Mouse (Mus musculus) liver, embryonic 14.5 days (tissue): ENCODE data around the gene Psmd9. TPM values are rescaled to one million over a fixed set of nuclear protein-coding genes. Genes with fewer than 3 reads are reported as not detected.

ENCODE experiments used
- ATAC-seq: fragments of 200-750 bp; cut with Nextera tagmentation; 2 replicates; pipeline ENCODE4 v1.8.0; 2017; ENCODE audit warnings: moderate number of reproducible peaks, mild to moderate bottlenecking, moderate library complexity; ENCODE audit not compliant: insufficient read depth
- DNase-seq, 3 experiments: peaks; one replicate each; pipeline ENCODE4 v3.0.0-alpha.2; 2012 to 2013; ENCODE audit warnings: low read depth in 3 of 3, low spot score in 3 of 3
- H3K27ac ChIP-seq: fragments of 300-500 bp; sonication (generic); 2 replicates; pipeline ENCODE4 v1.5.1; 2014; ENCODE audit warnings: moderate library complexity, mild to moderate bottlenecking, control low read depth, inconsistent platforms
- H3K27me3 ChIP-seq: fragments of 300-500 bp; sonication (generic); 2 replicates; pipeline ENCODE4 v1.6.1; 2014; ENCODE audit warnings: mild to moderate bottlenecking, low read length, moderate library complexity; ENCODE audit not compliant: control insufficient read depth, insufficient read depth
- H3K36me3 ChIP-seq: fragments of 300-500 bp; sonication (generic); replicated peaks from 2 replicates; pipeline ENCODE4 v1.6.1; 2014; ENCODE audit warnings: low read depth; ENCODE audit not compliant: control insufficient read depth, insufficient read depth
- H3K4me1 ChIP-seq, 2 experiments: fragments of 200-500 bp in 1 of 2; fragments of 300-500 bp in 1 of 2; sonication (generic) in 1 of 2; replicated peaks; 2 replicates each; pipeline ENCODE4 v1.6.1; 2012 to 2014; ENCODE audit warnings: antibody characterized with exemption in 1 of 2, inconsistent platforms in 1 of 2, low read length in 1 of 2; ENCODE audit not compliant: control insufficient read depth in 2 of 2, insufficient read depth in 2 of 2
- H3K4me2 ChIP-seq: fragments of 300-500 bp; sonication (generic); 2 replicates; pipeline ENCODE4 v1.6.1; 2014; ENCODE audit warnings: low read depth, mild to moderate bottlenecking, control low read depth, moderate library complexity
- H3K4me3 ChIP-seq, 2 experiments: fragments of 200-500 bp in 1 of 2; fragments of 300-500 bp in 1 of 2; sonication (generic) in 1 of 2; 2 replicates each; pipeline ENCODE4 v1.5.1; 2012 to 2014; ENCODE audit warnings: low read depth in 2 of 2, low read length in 2 of 2, mild to moderate bottlenecking in 2 of 2, control low read depth in 1 of 2, inconsistent platforms in 1 of 2, moderate library complexity in 1 of 2; ENCODE audit not compliant: insufficient read depth in 1 of 2
- H3K9ac ChIP-seq: fragments of 300-500 bp; sonication (generic); replicated peaks from 2 replicates; pipeline ENCODE4 v1.6.1; 2014; ENCODE audit warnings: mild to moderate bottlenecking, control low read depth, moderate library complexity
- H3K9me3 ChIP-seq: fragments of 300-500 bp; sonication (generic); 2 replicates; pipeline ENCODE4 v1.6.1; 2016; ENCODE audit warnings: low read length, mixed read lengths; ENCODE audit not compliant: control insufficient read depth
- CTCF ChIP-seq: IDR thresholded peaks from 2 replicates; pipeline ENCODE4 v1.5.1; 2016; ENCODE audit warnings: antibody characterized with exemption, low read depth, control low read depth
- EP300 ChIP-seq: IDR thresholded peaks from 2 replicates; pipeline ENCODE4 v1.6.1; 2016; ENCODE audit warnings: antibody characterized with exemption, low read depth
- WGBS: fragments of 180-500 bp; shearing (Covaris S2); extraction: QIAGEN DNeasy Blood & Tissue Kit; methylation state at CpG from one replicate; pipeline ENCODE4 v1.1.7; 2014; ENCODE audit not compliant: insufficient replicate concordance; 5-methylcytosine and 5-hydroxymethylcytosine counted together
- polyA plus RNA-seq, 2 experiments: library from polyadenylated mRNA; depleted of rRNA in 1 of 2; stranded (reverse) in 1 of 2; unstranded in 1 of 2; fragments of >200 nt; fragmentation: Nextera tagmentation in 1 of 2; extraction: Ambion mirVana in 1 of 2; gene quantifications; 2 replicates each; pipeline versions ENCODE4 v1.2.1 to v1.2.3; 2012 to 2014

Psmd9 gene
- polyA plus RNA-seq, 2 experiments, result 26.6 to 51.4 TPM

GRCm38 (mm10) chr5:123170365-123170764 lies 1.2 kb downstream of the Psmd9 start:
- no peak overlapping the region for H3K4me3 ChIP-seq
- H3K9ac ChIP-seq, result no peak overlapping the region
- no peaks in the 10 kb centered on the region for H3K9me3 ChIP-seq
- H3K4me2 ChIP-seq, result no peak overlapping the region
- ATAC-seq (no peak), DNase-seq (no peak)
- WGBS, result 77% methylated on average over 9 of the region's 9 CpGs
- no peak for TF ChIP-seq EP300
- no peak for TF ChIP-seq CTCF
- peaks cover 15% of the 10 kb centered on the region for H3K36me3 ChIP-seq
- H3K27ac ChIP-seq, result no peak overlapping the region
- no peaks in the 10 kb centered on the region for H3K27me3 ChIP-seq
- peaks cover 4 to 5% of the 10 kb centered on the region in 2 experiments; a peak in 2 of 4 replicates for H3K4me1 ChIP-seq

- Histone ChIP-seq H3K4me1 (peaks cover 4 to 5% of the 10 kb centered on the region in 2 experiments; a peak in 2 of 4 replicates), H3K9ac (peak overlapping the region; percentile 4; the same call in 1 of the 2 replicates), H3K36me3 (peaks cover 2% of the 10 kb centered on the region), H3K4me2 (peak overlapping the region; percentile 51), H3K9me3 (no peaks in the 10 kb centered on the region), H3K27ac (peak overlapping the region; percentile 32), H3K4me3 (peak overlapping the region; percentile 14 to 19; a peak in 3 of 4 replicates), H3K27me3 (no peaks in the 10 kb centered on the region)
- TF ChIP-seq CTCF, result peak; percentile 100
- no peak for TF ChIP-seq EP300
- ATAC-seq (peak; percentile 91), DNase-seq (peak; percentile 74 to 86 (median 79))
- WGBS, result 17% methylated on average over 22 of the region's 22 CpGs
These were observed 2.6 kb downstream of the Psmd9 start for GRCm38 (mm10) chr5:123171646-123172350.

GRCm38 (mm10) chr5:123178792-123179191 lies 9.6 kb downstream of the Psmd9 start:
- TF ChIP-seq EP300 (no peak), CTCF (no peak)
- no peaks in the 10 kb centered on the region for H3K9me3 ChIP-seq
- H3K27ac ChIP-seq, result no peak overlapping the region
- H3K9ac ChIP-seq, result no peak overlapping the region
- no peaks in the 10 kb centered on the region; a peak in 1 of 4 replicates for H3K4me1 ChIP-seq
- H3K27me3 ChIP-seq, result no peaks in the 10 kb centered on the region
- WGBS, result 77% methylated on average over 5 of the region's 5 CpGs
- no peak for DNase-seq
- no peak overlapping the region for H3K4me3 ChIP-seq
- no peak overlapping the region for H3K4me2 ChIP-seq
- ATAC-seq, result no peak
- H3K36me3 ChIP-seq, result no peaks in the 10 kb centered on the region

- ATAC-seq (no peak), DNase-seq (no peak)
- H3K27me3 ChIP-seq, result no peaks in the 10 kb centered on the region
- WGBS, result 79% methylated on average over 15 of the region's 15 CpGs
- no peaks in the 10 kb centered on the region for H3K9me3 ChIP-seq
- H3K4me2 ChIP-seq, result no peak overlapping the region; the same call in 1 of the 2 replicates
- H3K27ac ChIP-seq, result no peak overlapping the region
- H3K9ac ChIP-seq, result no peak overlapping the region
- no peaks in the 10 kb centered on the region; a peak in 1 of 4 replicates for H3K4me1 ChIP-seq
- TF ChIP-seq EP300 (no peak), CTCF (no peak)
- H3K4me3 ChIP-seq, result no peak overlapping the region
- H3K36me3 ChIP-seq, result no peaks in the 10 kb centered on the region
These were observed 11.2 kb downstream of the Psmd9 start for GRCm38 (mm10) chr5:123180390-123180789.

- no peak for TF ChIP-seq EP300
- no peak for TF ChIP-seq CTCF
- H3K36me3 ChIP-seq, result no peaks in the 10 kb centered on the region
- H3K9me3 ChIP-seq, result no peaks in the 10 kb centered on the region
- WGBS, result 69% methylated on average over 6 of the region's 6 CpGs
- H3K4me2 ChIP-seq, result peak overlapping the region; percentile 16
- H3K27me3 ChIP-seq, result no peaks in the 10 kb centered on the region; the same call in 1 of the 2 replicates
- peak; percentile 57; the same call in 1 of the 2 replicates for ATAC-seq
- H3K9ac ChIP-seq, result 0 out of 2 replicates have a peak overlapping the region, but pooled peaks have one; percentile 13
- H3K4me3 ChIP-seq, result 0 out of 4 replicates have a peak overlapping the region, but pooled peaks of 1 of the 2 experiments have one; percentile 1
- H3K27ac ChIP-seq, result no peak overlapping the region; the same call in 1 of the 2 replicates
- DNase-seq, result no peak
- H3K4me1 ChIP-seq, result no peaks in the 10 kb centered on the region; a peak in 1 of 4 replicates
These were observed 12.3 kb downstream of the Psmd9 start for GRCm38 (mm10) chr5:123181536-123181935.
